Mouse (Mus musculus) stomach, embryonic 15.5 days (tissue): Measurements from ENCODE around the gene Olfr986. TPM values are rescaled to one million over a fixed set of nuclear protein-coding genes. Genes with fewer than 3 reads are reported as not detected.

Experiments
- ATAC-seq: fragments of 200-750 bp; cut with Nextera tagmentation; 2 replicates; pipeline ENCODE4 v1.8.0; 2017; ENCODE audit warnings: low read depth, moderate number of reproducible peaks, moderate TSS enrichment; ENCODE audit not compliant: insufficient read depth, low FRiP score
- H3K27ac ChIP-seq: fragments of 300-500 bp; sonication (generic); 2 replicates; pipeline ENCODE4 v1.5.1; 2015; ENCODE audit warnings: mild to moderate bottlenecking, inconsistent platforms
- H3K27me3 ChIP-seq: fragments of 300-500 bp; sonication (generic); replicated peaks from 2 replicates; pipeline ENCODE4 v1.6.1; 2015; ENCODE audit warnings: inconsistent platforms
- H3K36me3 ChIP-seq: fragments of 300-500 bp; sonication (generic); 2 replicates; pipeline ENCODE4 v1.6.1; 2015; ENCODE audit warnings: inconsistent platforms
- H3K4me1 ChIP-seq: fragments of 300-500 bp; sonication (generic); 2 replicates; pipeline ENCODE4 v1.6.1; 2015; ENCODE audit warnings: inconsistent platforms
- H3K4me2 ChIP-seq: fragments of 300-500 bp; sonication (generic); 2 replicates; pipeline ENCODE4 v1.6.1; 2015; ENCODE audit warnings: mild to moderate bottlenecking, inconsistent platforms
- H3K4me3 ChIP-seq: fragments of 300-500 bp; sonication (generic); replicated peaks from 2 replicates; pipeline ENCODE4 v1.5.1; 2015; ENCODE audit warnings: inconsistent platforms
- H3K9ac ChIP-seq: fragments of 300-500 bp; sonication (generic); 2 replicates; pipeline ENCODE4 v1.6.1; 2015; ENCODE audit warnings: inconsistent platforms
- H3K9me3 ChIP-seq: fragments of 300-500 bp; sonication (generic); 2 replicates; pipeline ENCODE4 v1.6.1; 2016; ENCODE audit warnings: inconsistent platforms
- WGBS: fragments of 180-500 bp; shearing (Covaris S2); methylation state at CpG from one replicate; pipeline ENCODE4 v1.1.7; 2015; 5-methylcytosine and 5-hydroxymethylcytosine counted together
- polyA plus RNA-seq: library from polyadenylated mRNA; unstranded; fragments of >200 nt; fragmentation: Nextera tagmentation; extraction: Ambion mirVana; gene quantifications from 2 replicates; pipeline ENCODE4 v1.2.1, GENCODE M21; 2015

Olfr986 gene
- polyA plus RNA-seq, 1 experiment from 2014 or later, result not detected

- no peaks in the 10 kb centered on the region for H3K4me1 ChIP-seq
- ATAC-seq, result no peak
- H3K4me3 ChIP-seq, result no peak overlapping the region
- WGBS, result 71% methylated on average over 5 of the region's 5 CpGs
- no peak overlapping the region for H3K27ac ChIP-seq
- H3K9ac ChIP-seq, result no peak overlapping the region
- no peaks in the 10 kb centered on the region for H3K9me3 ChIP-seq
- H3K27me3 ChIP-seq, result no peaks in the 10 kb centered on the region
- peaks cover 15% of the 10 kb centered on the region; the same call in 1 of the 2 replicates for H3K36me3 ChIP-seq
- no peak overlapping the region for H3K4me2 ChIP-seq
These were observed 25.8 kb downstream of the Olfr986 start for GRCm38 (mm10) chr9:40206546-40206950.

GRCm38 (mm10) chr9:40210744-40211143 is 30.0 kb downstream of the Olfr986 start:
- no peak overlapping the region for H3K4me2 ChIP-seq
- no peaks in the 10 kb centered on the region for H3K27me3 ChIP-seq
- no peak overlapping the region for H3K9ac ChIP-seq
- no peaks in the 10 kb centered on the region for H3K4me1 ChIP-seq
- ATAC-seq, result no peak
- 90% methylated on average over 2 of the region's 2 CpGs for WGBS
- H3K4me3 ChIP-seq, result no peak overlapping the region
- H3K27ac ChIP-seq, result no peak overlapping the region
- H3K36me3 ChIP-seq, result peaks cover 25% of the 10 kb centered on the region; the same call in 1 of the 2 replicates
- H3K9me3 ChIP-seq, result no peaks in the 10 kb centered on the region

- Histone ChIP-seq H3K4me3 (no peak overlapping the region), H3K27ac (no peak overlapping the region), H3K36me3 (peaks cover 25% of the 10 kb centered on the region; the same call in 1 of the 2 replicates), H3K4me2 (no peak overlapping the region), H3K4me1 (no peaks in the 10 kb centered on the region), H3K9me3 (no peaks in the 10 kb centered on the region), H3K27me3 (no peaks in the 10 kb centered on the region), H3K9ac (no peak overlapping the region)
- no peak for ATAC-seq
- 93% methylated on average over 5 of the region's 5 CpGs for WGBS
These were observed 33.3 kb downstream of the Olfr986 start for GRCm38 (mm10) chr9:40214058-40214457.

GRCm38 (mm10) chr9:40216651-40217050 is 35.9 kb downstream of the Olfr986 start:
- H3K4me2 ChIP-seq, result no peak overlapping the region
- ATAC-seq, result no peak
- no peaks in the 10 kb centered on the region for H3K4me1 ChIP-seq

GRCm38 (mm10) chr9:40224289-40224688 is 43.6 kb downstream of the Olfr986 start:
- no peak for ATAC-seq
- no peaks in the 10 kb centered on the region for H3K27me3 ChIP-seq
- no peak overlapping the region for H3K9ac ChIP-seq
- H3K27ac ChIP-seq, result no peak overlapping the region
- H3K4me1 ChIP-seq, result no peaks in the 10 kb centered on the region
- H3K4me2 ChIP-seq, result no peak overlapping the region
- no peak overlapping the region for H3K4me3 ChIP-seq
- H3K9me3 ChIP-seq, result no peaks in the 10 kb centered on the region
- H3K36me3 ChIP-seq, result no peaks in the 10 kb centered on the region
- 69% methylated on average over 4 of the region's 4 CpGs for WGBS

More at GRCm38 (mm10) chr9:40216651-40217050, 35.9 kb downstream of the Olfr986 start:
- no peak overlapping the region for H3K4me3 ChIP-seq
- H3K9me3 ChIP-seq, result no peaks in the 10 kb centered on the region
- 0 out of 2 replicates have a peak, but pooled peaks cover 9% of the 10 kb centered on the region for H3K36me3 ChIP-seq
- H3K9ac ChIP-seq, result no peak overlapping the region
- H3K27ac ChIP-seq, result no peak overlapping the region
- H3K27me3 ChIP-seq, result no peaks in the 10 kb centered on the region
- WGBS, result 72% methylated on average over 4 of the region's 4 CpGs

- WGBS, result 64% methylated on average over 10 of the region's 10 CpGs
- no peak overlapping the region for H3K4me2 ChIP-seq
- H3K9me3 ChIP-seq, result no peaks in the 10 kb centered on the region
- H3K27ac ChIP-seq, result no peak overlapping the region
- no peak; the same call in 1 of the 2 replicates for ATAC-seq
- H3K9ac ChIP-seq, result no peak overlapping the region
- no peaks in the 10 kb centered on the region for H3K4me1 ChIP-seq
- H3K27me3 ChIP-seq, result no peaks in the 10 kb centered on the region
- no peaks in the 10 kb centered on the region for H3K36me3 ChIP-seq
- no peak overlapping the region for H3K4me3 ChIP-seq
These were observed 47.4 kb downstream of the Olfr986 start for GRCm38 (mm10) chr9:40227874-40228789.

- Histone ChIP-seq H3K27ac (no peak overlapping the region), H3K9ac (no peak overlapping the region), H3K4me1 (no peaks in the 10 kb centered on the region), H3K36me3 (no peaks in the 10 kb centered on the region), H3K27me3 (no peaks in the 10 kb centered on the region), H3K4me3 (no peak overlapping the region), H3K9me3 (no peaks in the 10 kb centered on the region), H3K4me2 (no peak overlapping the region)
- 61% methylated on average over 6 of the region's 6 CpGs for WGBS
- no peak for ATAC-seq
These were observed 48.1 kb downstream of the Olfr986 start for GRCm38 (mm10) chr9:40228804-40229331.

GRCm38 (mm10) chr9:40229479-40229878 is 48.8 kb downstream of the Olfr986 start:
- Histone ChIP-seq H3K9me3 (no peaks in the 10 kb centered on the region), H3K36me3 (no peaks in the 10 kb centered on the region), H3K27ac (no peak overlapping the region), H3K4me1 (no peaks in the 10 kb centered on the region), H3K4me3 (no peak overlapping the region), H3K4me2 (no peak overlapping the region), H3K27me3 (no peaks in the 10 kb centered on the region), H3K9ac (no peak overlapping the region)
- no peak for ATAC-seq
- 53% methylated on average over 5 of the region's 5 CpGs for WGBS

GRCm38 (mm10) chr9:40231019-40231418 is 50.3 kb downstream of the Olfr986 start:
- 77% methylated on average over 3 of the region's 3 CpGs for WGBS
- no peaks in the 10 kb centered on the region for H3K9me3 ChIP-seq

GRCm38 (mm10) chr9:40234233-40235072 is 53.7 kb downstream of the Olfr986 start:
- WGBS, result 57% methylated on average over 10 of the region's 10 CpGs
- H3K9me3 ChIP-seq, result no peaks in the 10 kb centered on the region
- H3K4me2 ChIP-seq, result no peak overlapping the region
- H3K4me3 ChIP-seq, result no peak overlapping the region
- no peaks in the 10 kb centered on the region for H3K36me3 ChIP-seq
- no peaks in the 10 kb centered on the region for H3K4me1 ChIP-seq
- H3K27ac ChIP-seq, result no peak overlapping the region
- ATAC-seq, result no peak
- H3K9ac ChIP-seq, result no peak overlapping the region
- H3K27me3 ChIP-seq, result no peaks in the 10 kb centered on the region

More at GRCm38 (mm10) chr9:40231019-40231418, 50.3 kb downstream of the Olfr986 start:
- H3K36me3 ChIP-seq, result no peaks in the 10 kb centered on the region
- H3K9ac ChIP-seq, result no peak overlapping the region
- H3K4me2 ChIP-seq, result no peak overlapping the region
- no peak overlapping the region for H3K27ac ChIP-seq
- no peak for ATAC-seq
- H3K27me3 ChIP-seq, result no peaks in the 10 kb centered on the region
- H3K4me3 ChIP-seq, result no peak overlapping the region
- no peaks in the 10 kb centered on the region for H3K4me1 ChIP-seq

- Histone ChIP-seq H3K4me1 (no peaks in the 10 kb centered on the region), H3K36me3 (no peaks in the 10 kb centered on the region), H3K9me3 (no peaks in the 10 kb centered on the region), H3K4me2 (no peak overlapping the region), H3K9ac (no peak overlapping the region), H3K27ac (no peak overlapping the region), H3K4me3 (no peak overlapping the region), H3K27me3 (no peaks in the 10 kb centered on the region)
- 79% methylated on average over 7 of the region's 7 CpGs for WGBS
- no peak for ATAC-seq
These were observed 54.5 kb downstream of the Olfr986 start for GRCm38 (mm10) chr9:40235220-40235619.
